Mouse (Mus musculus): ENCODE measurements around the gene Mgat1. TPM values are rescaled to one million over a fixed set of nuclear protein-coding genes. Genes with fewer than 3 reads are reported as not detected.
A peak's percentile ranks its signal among the peaks of the same experiment; 100 is the strongest.
"Not testable (repeated sequence)": the region's sequence is repeated elsewhere in the genome, so short reads cannot be mapped to it uniquely, and the experiment has no call there.

Gene Mgat1
- total RNA-seq (2021) = 94.2 and 116 TPM in 2 replicates
- long read RNA-seq, transcript Mgat1-201 (3 exons, 2,976 nt) = minor isoform, 8 of 116 reads
- long read RNA-seq, transcript Mgat1-213 (4 exons, 3,151 nt) = minor isoform, 10 of 116 reads
- long read RNA-seq, transcript Mgat1-202 (3 exons, 2,729 nt) = major isoform, 31 of 116 reads
- long read RNA-seq, transcript Mgat1-212 (3 exons, 633 nt) = minor isoform, 15 of 116 reads
- long read RNA-seq, partial matches to known transcripts = 40 of 116 reads
- long read RNA-seq, other reads (novel, unspliced or antisense) = 11 of 116 reads

GRCm38 (mm10) chr11:49243727-49244594 is at the start of gene Mgat1:
TSS of gene Mgat1 (plus strand) at chr11:49244191.
- peak; percentile 94 for DNase-seq

- not testable (repeated sequence) for DNase-seq
These were observed 49.2 kb upstream of the Mgat1 start for GRCm38 (mm10) chr11:49194771-49195170.

- DNase-seq = no peak
These were observed 48.1 kb upstream of the Mgat1 start for GRCm38 (mm10) chr11:49195819-49196322.

GRCm38 (mm10) chr11:49200666-49201065 is 43.3 kb upstream of the Mgat1 start:
- no peak for DNase-seq

- DNase-seq = no peak
These were observed 42.8 kb upstream of the Mgat1 start for GRCm38 (mm10) chr11:49201142-49201541.

- DNase-seq = no peak
These were observed 41.9 kb upstream of the Mgat1 start for GRCm38 (mm10) chr11:49202071-49202470.

- no peak for DNase-seq
These were observed 41.4 kb upstream of the Mgat1 start for GRCm38 (mm10) chr11:49202523-49203061.

- DNase-seq = peak; percentile 94
These were observed 40.7 kb upstream of the Mgat1 start, which contains the start of gene Zfp62 for GRCm38 (mm10) chr11:49203129-49203768. TSS of gene Zfp62 (plus strand) at chr11:49203292.

GRCm38 (mm10) chr11:49203771-49204497 is 40.1 kb upstream of the Mgat1 start:
- peak; percentile 23 for DNase-seq

- DNase-seq = no peak
These were observed 38.9 kb upstream of the Mgat1 start for GRCm38 (mm10) chr11:49205080-49205590.

- no peak for DNase-seq
These were observed 36.5 kb upstream of the Mgat1 start for GRCm38 (mm10) chr11:49207495-49207894.

GRCm38 (mm10) chr11:49212577-49212976 is 31.4 kb upstream of the Mgat1 start:
- DNase-seq = no peak

GRCm38 (mm10) chr11:49213505-49213904 is 30.5 kb upstream of the Mgat1 start:
- no peak for DNase-seq

- no peak for DNase-seq
These were observed 24.7 kb upstream of the Mgat1 start for GRCm38 (mm10) chr11:49219271-49219670.

- DNase-seq = no peak
These were observed 19.5 kb upstream of the Mgat1 start for GRCm38 (mm10) chr11:49224455-49224854.

GRCm38 (mm10) chr11:49232781-49233180 is 11.2 kb upstream of the Mgat1 start:
- DNase-seq = no peak

GRCm38 (mm10) chr11:49235459-49236207 is 8.4 kb upstream of the Mgat1 start:
- DNase-seq = no peak

GRCm38 (mm10) chr11:49236891-49237290 is 7.1 kb upstream of the Mgat1 start:
- DNase-seq = no peak

- no peak for DNase-seq
These were observed 6.5 kb upstream of the Mgat1 start for GRCm38 (mm10) chr11:49237532-49237931.

GRCm38 (mm10) chr11:49240310-49240709 is 3.7 kb upstream of the Mgat1 start:
- DNase-seq = no peak

- DNase-seq = no peak
These were observed 3.1 kb upstream of the Mgat1 start for GRCm38 (mm10) chr11:49240874-49241273.

All from adrenal gland, postnatal 25 days (tissue).